Mouse (Mus musculus): ENCODE data around the gene Slc1a5.
A peak's percentile ranks its signal among the peaks of the same experiment; 100 is the strongest.

Gene Slc1a5

DNA sequence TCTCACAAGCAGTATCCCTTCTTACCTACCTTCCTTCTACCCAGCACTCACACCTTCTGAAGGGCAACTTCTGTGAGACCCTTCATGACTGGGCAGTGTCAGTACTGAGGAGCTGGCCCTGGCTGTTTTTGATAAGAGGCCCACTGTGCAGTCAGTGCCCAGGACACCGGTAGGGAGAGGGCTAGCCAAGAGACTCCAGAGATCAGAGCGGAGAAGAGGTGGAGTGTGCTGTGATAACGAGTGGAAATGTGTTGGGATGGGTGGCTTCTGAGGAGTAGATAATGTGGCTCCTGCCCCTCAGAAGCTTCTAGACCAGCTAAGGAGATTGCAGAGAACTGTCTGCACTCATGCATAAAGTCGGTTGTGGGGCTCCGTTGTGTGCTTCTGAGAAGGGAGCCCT lies 38.7 kb downstream of the Slc1a5 start:
- DNase-seq (ENCODE audit: low spot score in 2 of 2), result no peak

DNA sequence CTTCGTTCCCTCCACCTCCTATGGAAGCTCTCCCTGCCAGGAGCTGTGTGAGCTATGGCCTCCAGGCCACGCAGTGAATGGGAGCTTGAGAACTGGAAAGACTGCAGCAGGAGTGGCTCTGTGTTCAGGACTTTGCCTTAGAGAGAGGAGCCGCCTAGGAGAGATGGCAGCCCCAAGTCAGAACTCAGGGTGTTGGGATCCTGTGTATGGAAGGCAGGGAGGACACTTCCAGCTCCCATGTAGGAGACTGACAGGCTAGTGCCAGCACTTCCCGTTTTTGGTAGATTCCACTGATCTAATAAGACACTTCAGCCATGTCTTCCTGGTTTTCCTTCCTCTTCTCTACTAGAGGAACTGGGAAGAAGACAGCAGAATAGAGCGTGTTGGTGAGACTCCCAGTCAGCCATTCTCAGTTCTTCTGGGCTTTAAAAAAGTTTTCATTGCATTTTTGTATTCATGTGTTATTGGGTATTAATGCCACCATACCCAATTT lies 39.2 kb downstream of the Slc1a5 start:
- no peak for DNase-seq (ENCODE audit: low spot score in 2 of 2)

DNA sequence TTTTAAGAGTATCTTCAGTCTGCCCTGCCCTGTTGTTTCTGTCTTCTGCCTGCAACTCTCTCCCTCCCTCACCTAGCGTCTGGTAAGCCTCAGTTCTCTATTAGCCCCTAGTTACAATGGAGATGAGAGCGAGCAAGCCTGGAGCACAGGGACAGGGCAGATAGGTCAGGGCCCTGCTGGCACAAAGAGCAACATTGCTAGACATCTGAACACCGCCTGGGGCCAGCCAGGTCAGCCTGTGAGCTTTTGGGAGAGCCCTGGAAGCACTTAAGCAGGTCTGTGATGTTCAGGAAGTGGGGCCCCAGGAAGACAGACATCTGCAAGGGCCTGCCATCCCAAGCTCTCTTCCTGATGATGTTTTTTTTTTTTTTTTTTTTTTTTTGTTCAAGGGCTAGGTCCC lies 40.0 kb downstream of the Slc1a5 start:
- DNase-seq (ENCODE audit: low spot score in 2 of 2), result no peak

DNA sequence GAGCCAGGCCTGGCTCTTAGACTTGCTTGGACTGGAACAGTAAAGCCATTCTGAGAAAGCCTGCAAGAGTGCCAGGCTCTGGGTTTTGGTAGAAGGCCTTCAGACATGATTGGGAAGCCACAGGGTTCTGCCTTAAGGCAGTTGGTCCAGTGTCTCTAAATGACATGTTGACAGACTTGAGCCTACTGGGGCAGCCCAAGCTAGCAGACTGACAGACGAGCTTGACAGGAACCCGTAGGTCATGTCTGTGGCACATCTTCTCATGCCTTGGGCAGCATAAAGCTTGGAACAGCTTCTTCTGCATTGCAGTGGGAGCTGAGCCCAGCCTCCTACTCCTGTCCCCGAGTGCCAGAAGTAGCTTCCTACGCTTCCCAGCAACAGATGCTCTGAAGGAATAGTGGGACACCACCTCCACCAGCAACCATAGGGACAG lies 40.5 kb downstream of the Slc1a5 start:
- no peak for DNase-seq (ENCODE audit: low spot score in 2 of 2)

DNA sequence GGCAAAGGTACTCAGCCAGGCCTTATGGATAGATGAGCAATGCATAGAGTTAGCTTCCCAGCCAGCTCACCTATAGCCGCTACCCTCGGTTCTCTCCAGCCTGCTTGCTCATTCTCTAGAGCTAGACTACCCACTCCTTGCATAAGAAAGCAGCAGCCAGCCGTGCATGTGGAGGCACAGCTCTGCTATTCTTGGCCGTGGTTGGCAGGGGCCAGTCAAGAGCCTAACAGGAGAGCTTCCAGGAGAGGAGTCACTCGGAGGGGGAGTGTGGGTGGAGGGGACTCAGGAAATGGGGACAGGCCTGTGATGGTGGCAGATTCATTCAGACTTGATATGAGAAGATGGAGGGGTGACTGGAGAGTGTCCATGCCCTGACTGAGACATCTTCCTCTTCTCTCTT lies 42.6 kb downstream of the Slc1a5 start:
- no peak for DNase-seq (ENCODE audit: low spot score in 2 of 2)

DNA sequence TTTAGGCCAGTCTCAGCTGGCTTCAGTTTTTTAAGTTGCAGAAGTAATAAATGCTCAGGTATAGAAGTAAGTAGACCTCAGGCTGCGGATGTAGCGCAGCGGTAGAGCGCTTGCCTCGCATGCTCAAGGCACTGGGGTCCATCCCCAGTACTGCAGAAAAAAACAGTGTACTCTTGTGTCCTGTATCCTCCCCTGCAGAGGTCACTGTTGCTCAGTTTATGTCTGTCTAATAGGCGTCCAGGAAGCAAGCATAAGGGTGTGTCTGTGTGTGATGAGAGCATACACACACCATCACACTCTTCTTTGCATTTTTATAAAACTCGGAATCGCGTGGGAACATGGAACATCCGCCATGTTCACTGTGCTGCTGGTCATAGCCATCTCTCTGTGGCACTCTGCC lies 44.6 kb downstream of the Slc1a5 start:
- DNase-seq (ENCODE audit: low spot score in 2 of 2), result no peak

DNA sequence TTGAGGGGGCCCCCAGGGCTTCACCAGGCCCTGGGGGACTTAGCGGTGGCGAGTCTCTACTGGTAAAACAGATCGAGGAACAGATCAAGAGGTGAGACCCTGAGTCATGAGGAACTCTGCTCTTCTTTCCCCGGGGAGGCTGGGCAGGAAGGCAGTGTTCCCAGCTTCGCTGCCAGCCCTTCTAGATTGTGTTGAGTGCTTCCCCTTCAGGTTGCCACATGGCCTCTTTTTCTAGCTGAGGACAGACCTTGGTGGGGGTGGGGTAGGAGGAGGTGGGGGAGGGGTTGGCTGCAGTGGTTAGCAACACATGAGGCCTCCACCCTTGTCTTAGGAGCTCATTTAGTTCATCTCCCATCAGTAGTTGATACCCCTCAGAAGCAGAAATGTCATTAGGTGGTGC lies 45.4 kb downstream of the Slc1a5 start:
- DNase-seq (ENCODE audit: low spot score in 2 of 2), result no peak

DNA sequence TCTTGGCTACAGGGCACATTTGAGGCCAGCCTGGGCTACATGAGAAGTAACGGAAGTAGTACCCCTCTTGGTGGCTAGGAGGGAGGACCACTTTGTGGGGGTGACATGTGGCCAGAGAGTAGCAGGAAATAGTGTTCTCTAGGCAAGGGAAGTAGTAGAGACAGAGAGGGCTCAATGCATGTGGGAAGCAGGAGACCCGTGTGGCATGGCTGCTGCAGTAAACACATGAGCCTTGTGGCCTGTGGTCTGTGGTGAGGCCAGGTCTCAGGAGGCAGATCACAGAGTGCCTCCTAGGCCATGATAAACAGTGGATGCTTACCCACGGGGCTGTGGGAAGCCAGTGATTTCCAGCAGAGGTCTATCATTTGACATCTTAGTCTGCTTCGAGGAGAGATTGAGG lies 46.1 kb downstream of the Slc1a5 start:
- no peak for DNase-seq (ENCODE audit: low spot score in 2 of 2)

DNA sequence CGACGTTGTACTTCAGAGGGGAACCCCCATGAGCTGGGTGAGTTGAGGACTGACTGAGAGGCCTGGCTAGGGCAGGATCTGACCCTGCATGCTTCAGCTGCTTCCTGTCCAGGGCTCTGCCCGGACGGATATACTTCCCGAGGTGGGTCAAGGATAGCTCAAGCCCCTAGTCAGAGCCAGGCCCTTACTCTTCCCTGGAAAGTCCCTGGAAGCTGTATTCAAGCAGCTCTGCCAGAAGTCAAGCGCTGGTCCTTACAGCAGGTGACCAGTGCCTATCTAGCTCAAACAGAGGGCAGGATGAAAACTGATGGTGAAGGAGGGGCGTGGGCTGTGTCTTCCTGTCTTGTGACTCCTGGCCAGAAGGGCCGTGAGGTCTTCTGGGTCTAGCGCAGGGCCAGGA lies 49.3 kb downstream of the Slc1a5 start:
- no peak for DNase-seq (ENCODE audit: low spot score in 2 of 2)

DNA sequence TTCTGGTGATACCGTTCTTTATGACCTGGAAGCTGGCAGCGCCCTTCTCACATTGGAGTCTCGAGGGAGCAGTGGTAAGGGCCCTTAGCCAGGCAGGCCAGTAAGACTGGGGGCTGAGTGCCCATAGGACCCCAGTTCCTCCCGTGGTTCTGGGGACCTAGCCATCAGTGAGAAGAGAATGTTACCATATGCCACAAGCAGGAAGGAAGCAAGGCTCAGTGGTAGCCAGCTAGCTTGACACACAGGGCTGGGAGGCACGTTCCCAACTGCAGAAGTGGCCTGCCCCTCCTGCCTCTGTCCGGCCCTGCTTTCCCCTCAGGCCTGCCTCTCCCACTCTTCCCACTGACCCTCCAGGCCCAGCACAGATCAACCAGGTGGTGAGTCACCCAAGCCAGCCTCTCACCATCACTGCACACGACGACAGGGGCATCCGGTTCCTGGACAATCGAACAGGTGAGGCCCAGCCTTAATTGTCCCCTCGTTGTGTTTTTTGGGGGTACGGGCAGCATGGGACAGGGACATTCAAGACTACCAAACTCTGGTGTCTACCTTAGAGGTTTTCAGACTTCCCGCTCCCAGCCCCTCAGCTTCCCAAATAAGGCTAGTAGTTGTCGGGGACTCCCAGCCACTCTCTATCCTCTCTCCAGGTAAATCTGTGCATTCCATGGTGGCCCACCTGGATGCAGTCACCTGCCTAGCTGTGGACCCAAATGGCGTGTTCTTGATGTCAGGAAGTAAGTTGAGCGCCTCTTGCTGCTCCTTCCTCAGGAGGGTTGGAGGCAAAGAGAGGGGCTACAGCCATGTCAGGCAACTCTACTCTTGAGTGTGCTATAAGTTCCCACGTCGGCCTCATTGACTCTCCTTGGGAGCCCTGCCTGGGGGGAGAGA lies 57.0 kb downstream of the Slc1a5 start:
- DNase-seq (ENCODE audit: low spot score in 2 of 2), result no peak

DNA sequence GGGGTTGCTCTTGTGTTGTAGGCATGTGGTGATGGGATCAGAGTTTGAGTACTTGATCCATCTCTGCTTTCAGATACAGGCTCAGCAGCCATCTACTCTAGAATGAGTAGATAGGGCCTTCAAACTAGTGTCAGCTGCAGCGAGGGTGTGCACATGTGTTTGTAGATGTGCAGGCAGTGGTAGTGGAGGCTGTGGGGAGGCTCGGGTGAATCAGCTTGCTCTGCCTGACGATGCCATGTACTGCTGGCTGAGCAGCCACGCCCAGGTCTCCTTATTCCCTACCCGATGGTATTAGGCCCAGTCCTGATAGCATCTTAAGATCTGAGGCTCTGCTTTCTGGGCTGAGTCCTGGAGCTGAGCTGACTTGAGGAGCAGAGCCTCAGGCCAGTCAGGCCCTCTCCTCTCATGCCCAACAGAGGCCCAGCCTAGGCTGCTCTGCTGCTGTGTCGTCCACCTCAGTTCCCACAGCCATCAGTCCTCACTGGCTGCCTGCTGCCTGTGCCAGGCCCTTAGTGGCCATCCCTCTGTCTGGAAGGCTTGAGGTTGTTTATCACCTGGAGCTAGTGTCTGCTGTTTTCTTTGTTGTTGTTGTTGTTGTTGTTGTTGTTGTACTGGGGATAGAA lies 57.8 kb downstream of the Slc1a5 start:
- DNase-seq (ENCODE audit: low spot score in 2 of 2), result no peak

DNA sequence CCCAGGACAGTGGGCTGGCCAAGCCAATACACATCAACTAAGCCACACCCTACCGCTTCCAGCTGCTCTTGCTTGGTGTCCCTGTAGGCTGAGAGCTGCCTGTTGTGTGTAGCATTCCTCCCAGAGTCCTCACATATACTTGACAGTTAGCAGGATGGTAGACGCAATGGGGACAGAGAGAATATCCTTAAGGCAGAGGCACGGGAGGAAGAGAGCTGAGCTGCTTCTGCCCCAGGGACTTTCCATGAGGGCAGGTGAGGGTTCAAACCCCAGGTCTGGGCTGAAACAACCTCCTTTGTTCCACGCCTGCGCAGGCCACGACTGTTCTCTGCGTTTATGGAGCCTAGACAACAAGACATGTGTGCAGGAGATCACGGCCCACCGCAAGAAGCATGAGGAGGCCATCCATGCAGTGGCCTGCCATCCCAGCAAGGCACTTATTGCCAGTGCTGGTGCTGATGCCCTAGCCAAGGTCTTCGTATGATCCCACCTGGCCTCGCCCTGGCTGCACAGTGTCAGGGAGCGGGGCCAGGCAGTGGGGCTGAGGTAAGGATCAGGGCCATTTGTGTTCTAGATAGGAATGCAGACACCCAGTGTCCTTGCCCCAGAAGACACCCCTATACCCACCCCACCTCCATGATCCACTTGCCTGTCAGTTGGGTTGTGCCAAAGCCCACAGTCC lies 58.4 kb downstream of the Slc1a5 start:
- no peak for DNase-seq (ENCODE audit: low spot score in 2 of 2)

DNA sequence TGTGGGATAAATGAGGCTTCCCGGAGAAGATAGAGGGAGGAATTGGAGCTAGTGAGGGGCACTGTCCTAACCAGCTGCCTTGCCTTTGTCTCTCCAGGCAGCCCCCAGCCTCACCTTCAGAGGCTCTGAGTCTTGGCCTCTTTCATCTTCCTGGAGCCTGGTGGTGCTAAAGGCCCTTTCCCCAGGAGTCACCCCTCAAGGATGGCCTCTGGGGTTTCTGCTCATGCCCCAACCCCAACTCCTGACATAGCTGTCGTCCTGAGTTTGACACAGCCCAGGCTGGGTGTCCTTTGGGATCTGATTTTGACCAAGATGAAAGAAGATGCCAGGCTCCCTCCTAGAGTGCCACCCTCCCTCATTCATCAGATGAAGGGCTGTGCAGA lies 59.0 kb downstream of the Slc1a5 start:
- DNase-seq (ENCODE audit: low spot score in 2 of 2), result no peak

DNA sequence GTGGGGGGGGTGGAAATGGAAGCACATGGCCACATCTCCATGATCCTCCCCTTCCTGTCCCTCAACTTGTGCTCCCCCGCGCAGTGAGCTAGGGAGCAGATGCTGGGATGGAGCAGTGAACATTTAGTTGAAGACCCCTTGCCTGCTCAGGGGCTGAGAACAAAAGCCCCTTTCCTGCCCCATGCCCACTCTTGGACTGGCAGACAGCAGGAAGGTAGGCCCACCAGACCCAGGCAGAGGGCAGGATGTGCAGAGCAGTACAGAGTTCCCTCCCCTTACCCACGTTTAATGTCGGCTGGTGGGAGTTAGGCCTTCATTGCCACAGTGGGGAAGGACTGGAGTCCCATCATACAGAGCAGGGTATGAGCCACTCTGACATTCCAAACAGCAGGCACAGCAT lies 59.9 kb downstream of the Slc1a5 start:
- no peak for DNase-seq (ENCODE audit: low spot score in 2 of 2)

DNA sequence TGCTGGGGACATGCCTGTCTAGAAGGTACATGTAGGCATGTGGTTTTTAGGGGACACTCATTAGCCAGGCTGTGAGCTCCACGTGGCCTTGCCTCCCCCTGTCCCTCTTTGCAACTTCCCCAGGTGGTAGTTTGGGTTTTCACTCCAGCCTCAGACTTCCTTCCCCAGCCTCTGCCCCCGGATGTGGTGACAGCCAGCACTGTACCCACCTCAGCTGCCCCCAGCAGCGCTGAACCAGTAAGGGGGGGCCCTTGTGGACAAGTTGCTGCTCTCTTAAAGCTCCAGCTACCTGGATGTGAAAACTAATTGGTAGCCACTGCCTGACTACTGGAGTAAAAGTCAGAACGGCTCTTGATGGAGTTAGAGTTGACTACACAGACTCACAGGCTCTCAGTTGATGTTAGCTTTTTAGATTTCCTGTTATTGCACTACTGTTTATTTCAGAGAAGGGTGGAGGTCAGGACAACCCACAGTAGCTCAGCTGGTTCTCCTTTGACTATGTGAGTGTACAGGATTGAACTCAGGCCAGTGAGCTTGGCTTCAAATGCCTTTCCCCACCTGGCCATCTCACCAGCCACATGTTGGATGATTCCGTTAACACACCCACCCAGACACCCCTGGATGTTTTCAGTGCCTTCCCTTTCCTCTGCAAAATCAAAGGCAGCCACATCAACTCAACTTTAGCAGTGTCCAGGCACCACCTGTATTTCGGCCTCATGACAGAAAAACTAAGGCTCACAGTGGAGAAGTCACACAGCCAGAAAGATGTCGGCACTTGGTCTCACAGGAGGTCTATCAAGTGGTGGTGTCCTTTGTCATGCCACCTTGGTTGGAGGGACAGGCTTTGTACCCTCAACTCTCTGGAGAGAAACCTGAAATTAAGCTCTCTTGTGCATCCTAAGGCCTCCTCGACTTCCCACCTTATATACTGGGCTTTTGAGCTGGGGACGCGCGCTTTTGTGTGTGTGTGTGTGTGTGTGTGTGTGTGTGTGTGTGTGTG lies 60.7 kb downstream of the Slc1a5 start:
- DNase-seq (ENCODE audit: low spot score in 2 of 2), result no peak

DNA sequence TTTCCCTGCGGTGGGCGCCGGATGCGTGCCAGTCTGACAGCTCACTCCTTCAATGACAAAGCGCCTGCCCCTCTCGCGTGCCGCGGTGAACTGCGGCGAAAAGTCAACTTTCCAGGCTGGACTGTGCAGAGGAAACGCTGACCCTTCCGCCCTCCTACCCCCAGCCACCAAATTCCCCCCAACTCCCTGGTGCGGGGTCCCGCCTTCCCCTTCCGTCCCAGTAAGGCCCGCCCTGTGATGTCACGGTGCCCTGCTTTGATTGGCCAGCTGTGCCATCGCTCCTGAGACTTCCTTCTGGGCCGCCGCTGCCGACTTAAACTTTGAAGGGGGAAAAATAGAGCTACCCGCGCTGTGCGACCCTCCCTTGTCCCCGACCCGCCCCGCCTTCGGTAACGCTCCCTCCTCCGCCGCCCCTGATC lies 61.5 kb downstream of the Slc1a5 start, which contains the start of gene Prkd2:
Prkd2 (plus strand) TSS at position 258 of the 419 bp plus-strand sequence.
- DNase-seq (ENCODE audit: low spot score in 2 of 2), result peak; percentile 92 to 93

DNA sequence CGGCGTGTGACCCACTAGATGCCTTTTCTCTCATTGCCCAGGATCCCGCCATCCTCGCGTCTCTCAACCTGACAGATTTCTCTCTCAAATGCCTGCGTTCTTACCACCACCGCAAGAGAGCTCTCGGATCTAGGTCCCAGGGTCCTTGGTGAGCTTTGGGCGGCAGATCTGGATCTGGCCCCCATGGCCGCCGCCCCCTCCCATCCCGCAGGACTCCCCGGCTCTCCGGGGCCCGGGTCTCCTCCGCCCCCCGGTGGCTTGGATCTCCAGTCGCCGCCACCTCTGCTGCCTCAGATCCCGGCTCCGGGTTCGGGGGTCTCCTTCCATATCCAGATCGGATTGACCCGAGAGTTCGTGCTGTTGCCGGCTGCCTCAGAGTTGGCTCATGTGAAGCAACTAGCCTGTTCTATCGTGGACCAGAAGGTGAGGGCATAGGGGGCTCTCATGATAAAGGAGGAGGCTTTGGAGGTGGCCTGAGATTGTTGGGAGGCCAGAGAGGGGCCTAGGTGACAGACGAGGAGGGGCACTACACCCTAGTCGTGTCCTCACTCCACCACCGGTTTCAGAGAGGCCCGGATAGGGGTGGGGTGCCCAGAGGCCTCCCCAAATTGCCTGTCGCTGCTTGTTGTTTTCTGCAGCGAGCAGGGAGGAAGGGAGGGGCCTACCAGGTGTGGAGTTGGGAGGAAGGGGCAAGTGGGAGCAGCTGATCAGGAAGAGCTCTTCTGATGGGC lies 62.5 kb downstream of the Slc1a5 start:
- peak; percentile 44 to 55 for DNase-seq (ENCODE audit: low spot score in 2 of 2)

DNA sequence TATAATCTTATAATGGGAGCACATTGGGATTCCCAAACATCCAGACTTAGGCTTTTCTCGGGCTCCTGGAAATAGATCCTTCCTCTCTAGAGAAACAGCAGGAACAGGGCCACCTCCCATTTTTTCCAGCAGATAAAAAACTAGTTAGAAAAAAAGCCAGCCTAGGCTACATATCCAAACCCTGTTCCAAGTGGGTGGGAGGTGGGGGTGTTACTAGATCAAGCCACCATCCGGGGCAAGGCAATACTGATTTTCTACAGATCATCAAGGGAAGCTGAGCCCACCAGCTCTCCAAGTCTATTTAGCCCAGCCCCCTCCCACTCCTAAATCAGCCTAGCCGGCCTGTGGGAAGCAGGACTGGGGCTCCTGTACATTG lies 63.5 kb downstream of the Slc1a5 start:
- DNase-seq (ENCODE audit: low spot score in 2 of 2), result no peak

DNA sequence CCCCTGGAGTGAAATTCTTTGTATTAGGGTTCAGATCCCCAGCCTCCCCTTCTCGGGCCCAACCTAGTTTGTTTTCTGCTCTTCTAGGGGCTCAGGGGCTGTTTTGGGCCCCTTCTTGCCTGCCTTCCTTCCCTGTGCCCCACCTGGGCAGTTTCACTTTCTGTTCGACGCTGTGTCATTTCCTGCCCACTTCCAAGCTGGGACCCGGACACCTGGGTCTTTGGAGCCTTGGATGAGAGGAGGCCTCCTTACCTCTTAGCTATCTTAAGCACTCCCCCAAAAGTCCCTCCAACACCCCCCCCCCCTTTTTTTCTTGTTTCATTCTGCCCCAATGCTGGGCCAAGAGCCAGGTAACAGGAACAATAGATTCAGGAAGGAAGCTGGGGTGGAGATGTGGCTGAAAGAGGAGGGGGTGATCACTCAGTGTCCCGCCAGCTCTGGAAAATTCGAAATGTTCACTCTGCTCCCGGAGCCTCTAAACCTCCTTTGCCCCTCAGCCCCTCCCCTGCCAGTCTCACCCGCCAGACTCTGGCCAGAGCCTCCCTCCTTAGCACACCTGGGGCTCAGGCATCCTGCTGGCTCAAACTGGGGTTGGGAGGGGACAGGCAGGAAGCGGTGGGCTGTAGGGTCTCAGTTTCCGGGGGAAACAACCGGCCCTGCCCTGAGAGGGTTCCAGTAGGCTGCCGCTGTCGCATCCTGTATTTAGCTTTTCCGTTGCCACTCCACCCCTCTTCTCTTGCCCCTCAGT lies 64.1 kb downstream of the Slc1a5 start:
- DNase-seq (ENCODE audit: low spot score in 2 of 2), result no peak

DNA sequence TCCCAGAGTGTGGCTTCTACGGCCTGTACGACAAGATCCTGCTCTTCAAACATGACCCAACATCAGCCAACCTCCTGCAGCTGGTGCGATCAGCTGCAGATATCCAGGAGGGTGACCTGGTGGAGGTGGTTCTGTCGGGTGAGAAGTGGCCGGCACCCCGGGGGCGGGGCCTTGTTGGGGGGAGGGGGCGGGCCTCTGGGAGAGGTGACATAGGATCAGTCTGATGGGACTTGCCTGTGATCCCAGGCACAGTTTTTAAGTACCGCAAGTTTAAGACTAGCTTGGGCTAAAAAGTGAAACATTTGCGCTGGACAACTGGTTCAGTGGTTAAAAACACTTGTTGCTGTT lies 64.7 kb downstream of the Slc1a5 start:
- no peak for DNase-seq (ENCODE audit: low spot score in 2 of 2)
